Mouse (Mus musculus) myocyte (in vitro differentiated cells): ENCODE results near the gene Cab39l. TPM values are rescaled to one million over a fixed set of nuclear protein-coding genes. Genes with fewer than 3 reads are reported as not detected.

Experiments used
- H3K27me3 ChIP-seq: one replicate; pipeline ENCODE4 v1.6.1; 2011; ENCODE audit not compliant: control insufficient read depth, insufficient read depth, insufficient read length
- H3K36me3 ChIP-seq: one replicate; pipeline ENCODE4 v1.6.1; 2011; ENCODE audit not compliant: control insufficient read depth, insufficient read depth
- H3K4me2 ChIP-seq: one replicate; pipeline ENCODE4 v1.6.1; 2011; ENCODE audit warnings: low read depth, control low read depth
- H3K4me3 ChIP-seq: one replicate; pipeline ENCODE4 v1.5.1; 2011; ENCODE audit warnings: mild to moderate bottlenecking, control low read depth, moderate library complexity
- H3K79me2 ChIP-seq: one replicate; pipeline ENCODE4 v1.6.1; 2011; ENCODE audit not compliant: control insufficient read depth, insufficient read depth
- H3ac ChIP-seq: one replicate; pipeline ENCODE4 v1.6.1; 2011; ENCODE audit not compliant: control insufficient read depth, insufficient read length
- CEBPB ChIP-seq: IDR thresholded peaks from 2 replicates; pipeline ENCODE4 v1.6.1; 2011; ENCODE audit warnings: mild to moderate bottlenecking, moderate library complexity; ENCODE audit not compliant: poor library complexity, insufficient read depth, severe bottlenecking
- E2F4 ChIP-seq: IDR thresholded peaks from one replicate; pipeline ENCODE4 v1.6.1; 2011; ENCODE audit warnings: mild to moderate bottlenecking, control low read depth, moderate library complexity; ENCODE audit not compliant: insufficient read depth
- MAX ChIP-seq: IDR thresholded peaks from one replicate; pipeline ENCODE4 v1.6.1; 2011; ENCODE audit warnings: low read depth, mild to moderate bottlenecking, control low read depth
- MYOD1 ChIP-seq, 3 experiments: IDR thresholded peaks; one replicate each; pipeline ENCODE4 v1.6.1; 2011; ENCODE audit warnings: control low read depth in 2 of 3, low read depth in 2 of 3, mild to moderate bottlenecking in 2 of 3, moderate library complexity in 1 of 3; ENCODE audit not compliant: insufficient read length in 2 of 3, control insufficient read depth in 1 of 3
- MYOG ChIP-seq, 3 experiments: IDR thresholded peaks; one replicate each; pipeline ENCODE4 v1.6.1; 2011; ENCODE audit warnings: control low read depth in 2 of 3, low read depth in 2 of 3, mild to moderate bottlenecking in 2 of 3; ENCODE audit not compliant: insufficient read length in 2 of 3, control insufficient read depth in 1 of 3, insufficient read depth in 1 of 3
- POLR2A ChIP-seq: IDR thresholded peaks from one replicate; pipeline ENCODE4 v1.6.1; 2011; ENCODE audit warnings: low read depth, mild to moderate bottlenecking, control low read depth, moderate library complexity; ENCODE audit not compliant: insufficient read length
- POLR2AphosphoS2 ChIP-seq: IDR thresholded peaks from one replicate; pipeline ENCODE4 v1.6.1; 2011; ENCODE audit warnings: low read depth, control low read depth; ENCODE audit not compliant: insufficient read length
- REST ChIP-seq: IDR thresholded peaks from one replicate; pipeline ENCODE4 v1.6.1; 2011; ENCODE audit warnings: mild to moderate bottlenecking, control low read depth, moderate library complexity; ENCODE audit not compliant: insufficient read depth, insufficient read length
- SRF ChIP-seq: IDR thresholded peaks from one replicate; pipeline ENCODE4 v1.6.1; 2011; ENCODE audit warnings: low read depth; ENCODE audit not compliant: control insufficient read depth, insufficient read length
- TCF12 ChIP-seq: IDR thresholded peaks from one replicate; pipeline ENCODE4 v1.6.1; 2011; ENCODE audit warnings: mild to moderate bottlenecking, control low read depth; ENCODE audit not compliant: poor library complexity, insufficient read depth, severe bottlenecking
- TCF3 ChIP-seq: IDR thresholded peaks from one replicate; pipeline ENCODE4 v1.6.1; 2011; ENCODE audit warnings: low read depth, control low read depth; ENCODE audit not compliant: insufficient read length
- USF1 ChIP-seq: IDR thresholded peaks from one replicate; pipeline ENCODE4 v1.6.1; 2011; ENCODE audit warnings: low read depth, mild to moderate bottlenecking, control low read depth, moderate library complexity
- polyA plus RNA-seq: library from polyadenylated mRNA; unstranded; fragments of >200 nt; fragmentation: generic; extraction: Trizol; gene quantifications from one replicate; pipeline ENCODE4 v1.2.1, GENCODE M21; 2012; ENCODE audit warnings: missing spikeins

Gene Cab39l
- polyA plus RNA-seq, 1 experiment, result 8.3 TPM

- no peaks in the 10 kb centered on the region for H3K79me2 ChIP-seq
- no peak for TF ChIP-seq REST
- no peak for TF ChIP-seq MYOG (IDR thresholded peaks at IDR 0.05; ENCODE audit: control insufficient read depth in 1 of 3, insufficient read depth in 1 of 3, insufficient read length in 2 of 3, low read depth in 2 of 3)
- no peak for TF ChIP-seq MAX
- TF ChIP-seq CEBPB, result no peak
- no peak for TF ChIP-seq MYOD1 (IDR thresholded peaks at IDR 0.05; ENCODE audit: control insufficient read depth in 1 of 3, insufficient read length in 2 of 3, low read depth in 2 of 3)
- no peak for TF ChIP-seq POLR2A
- TF ChIP-seq TCF12, result no peak
- no peak for TF ChIP-seq E2F4
- no peak for TF ChIP-seq SRF
- no peak for TF ChIP-seq TCF3
- peaks cover 28% of the 10 kb centered on the region for H3K36me3 ChIP-seq
- H3K27me3 ChIP-seq, result no peaks in the 10 kb centered on the region
- H3ac ChIP-seq, result no peak overlapping the region
- H3K4me2 ChIP-seq, result no peak overlapping the region
- no peak overlapping the region for H3K4me3 ChIP-seq
Observed at GRCm38 (mm10) chr14:59590614-59591013, 149.8 kb downstream of the Cab39l start.

- H3ac ChIP-seq, result no peak overlapping the region
- no peak for TF ChIP-seq MYOD1 (IDR thresholded peaks at IDR 0.05; ENCODE audit: control insufficient read depth in 1 of 3, insufficient read length in 2 of 3, low read depth in 2 of 3)
- no peak for TF ChIP-seq E2F4
- TF ChIP-seq CEBPB, result no peak
- TF ChIP-seq POLR2AphosphoS2, result no peak
- no peak for TF ChIP-seq REST
- no peak for TF ChIP-seq MAX
- TF ChIP-seq SRF, result no peak
- TF ChIP-seq USF1, result no peak
- TF ChIP-seq POLR2A, result no peak
- no peak for TF ChIP-seq TCF3
- no peak for TF ChIP-seq MYOG (IDR thresholded peaks at IDR 0.05; ENCODE audit: control insufficient read depth in 1 of 3, insufficient read depth in 1 of 3, insufficient read length in 2 of 3, low read depth in 2 of 3)
- TF ChIP-seq TCF12, result no peak
- H3K36me3 ChIP-seq, result peaks cover 27% of the 10 kb centered on the region
- H3K27me3 ChIP-seq, result no peaks in the 10 kb centered on the region
- peaks cover 5% of the 10 kb centered on the region for H3K79me2 ChIP-seq
- no peak overlapping the region for H3K4me2 ChIP-seq
- H3K4me3 ChIP-seq, result no peak overlapping the region
Observed at GRCm38 (mm10) chr14:59591901-59592300, 151.1 kb downstream of the Cab39l start.

GRCm38 (mm10) chr14:59592593-59592992, 151.8 kb downstream of the Cab39l start:
- no peak for TF ChIP-seq USF1
- no peak for TF ChIP-seq REST
- TF ChIP-seq MYOG (IDR thresholded peaks at IDR 0.05; ENCODE audit: control insufficient read depth in 1 of 3, insufficient read depth in 1 of 3, insufficient read length in 2 of 3, low read depth in 2 of 3), result no peak
- TF ChIP-seq TCF12, result no peak
- no peak for TF ChIP-seq TCF3
- TF ChIP-seq CEBPB, result no peak
- no peak for TF ChIP-seq SRF
- TF ChIP-seq POLR2AphosphoS2, result no peak
- TF ChIP-seq MYOD1 (IDR thresholded peaks at IDR 0.05; ENCODE audit: control insufficient read depth in 1 of 3, insufficient read length in 2 of 3, low read depth in 2 of 3), result no peak
- no peak for TF ChIP-seq POLR2A
- Histone ChIP-seq H3ac (no peak overlapping the region), H3K79me2 (peaks cover 10% of the 10 kb centered on the region), H3K4me2 (no peak overlapping the region), H3K36me3 (peaks cover 27% of the 10 kb centered on the region), H3K27me3 (no peaks in the 10 kb centered on the region), H3K4me3 (no peak overlapping the region)

- H3K36me3 ChIP-seq, result peaks cover 14% of the 10 kb centered on the region
- H3K27me3 ChIP-seq, result no peaks in the 10 kb centered on the region
- H3K4me2 ChIP-seq, result no peak overlapping the region
- no peak overlapping the region for H3K4me3 ChIP-seq
- no peak overlapping the region for H3ac ChIP-seq
- peaks cover 10% of the 10 kb centered on the region for H3K79me2 ChIP-seq
- TF ChIP-seq TCF3 (no peak), SRF (no peak), POLR2AphosphoS2 (no peak), CEBPB (no peak), TCF12 (no peak), USF1 (no peak), MAX (no peak), MYOG (IDR thresholded peaks at IDR 0.05; ENCODE audit: control insufficient read depth in 1 of 3, insufficient read depth in 1 of 3, insufficient read length in 2 of 3, low read depth in 2 of 3) (no peak), POLR2A (no peak), REST (no peak), E2F4 (no peak), MYOD1 (IDR thresholded peaks at IDR 0.05; ENCODE audit: control insufficient read depth in 1 of 3, insufficient read length in 2 of 3, low read depth in 2 of 3) (no peak)
Observed at GRCm38 (mm10) chr14:59594988-59595387, 154.2 kb downstream of the Cab39l start.
